Mouse (Mus musculus): ENCODE measurements around the gene Slc35b2. TPM values are rescaled to one million over a fixed set of nuclear protein-coding genes. Genes with fewer than 3 reads are reported as not detected.

Slc35b2 gene
- polyA plus RNA-seq, 1 experiment from 2014 or later: 90.5 TPM

DNA sequence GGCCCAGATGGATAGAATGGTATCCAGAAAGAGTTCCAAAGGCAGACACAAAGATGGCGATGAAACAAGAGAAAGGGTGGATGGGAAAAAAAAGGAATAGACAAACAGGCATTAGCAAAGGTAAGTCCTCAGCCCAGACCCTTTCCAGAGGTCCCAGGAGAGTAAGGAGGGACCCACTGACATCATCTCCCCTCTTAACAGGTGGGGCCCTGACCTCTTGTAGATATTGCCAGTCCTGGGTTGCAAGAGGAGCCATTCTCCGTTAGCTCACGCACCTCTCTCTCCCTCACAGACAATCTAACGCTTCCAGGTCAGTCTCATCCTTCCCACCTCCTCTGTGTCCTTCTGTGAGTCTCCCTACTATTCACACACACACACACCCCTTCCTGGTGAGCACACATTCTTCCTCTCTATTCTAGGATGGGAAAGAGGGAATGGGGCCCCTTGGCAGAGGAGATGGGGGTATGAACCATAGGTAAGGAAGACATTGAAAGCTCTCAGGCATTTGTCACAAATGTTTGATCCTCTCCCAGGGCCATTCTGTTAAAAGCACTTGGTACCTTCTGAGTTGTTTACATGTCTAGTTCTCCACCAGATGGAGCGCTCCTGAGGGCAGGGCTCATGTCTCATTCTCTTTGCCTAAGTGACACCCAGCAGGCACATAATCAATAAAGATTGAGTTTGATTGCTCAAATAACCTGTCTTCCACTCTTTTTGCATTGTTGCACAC lies 16.0 kb upstream of the Slc35b2 start:
- Histone ChIP-seq H3K4me3 (peak overlapping the region; percentile 79; the same call in 1 of the 2 replicates), H3K36me3 (peaks cover 19% of the 10 kb centered on the region), H3K4me1 (peaks cover 51% of the 10 kb centered on the region), H3K9me3 (no peaks in the 10 kb centered on the region), H3K4me2 (replicated peaks) (peak overlapping the region; percentile 84), H3K9ac (no peak overlapping the region), H3K27ac (no peak overlapping the region), H3K27me3 (replicated peaks) (peaks cover 54% of the 10 kb centered on the region)
- WGBS: 80% methylated on average over 5 of the region's 5 CpGs
- ATAC-seq (ENCODE audit: low FRiP score, low read depth): no peak

GRCm38 (mm10) chr17:45548541-45549512 lies 14.8 kb upstream of the Slc35b2 start:
- H3K4me2 ChIP-seq (replicated peaks): peak overlapping the region; percentile 84
- 3% methylated on average over 58 of the region's 68 CpGs for WGBS
- H3K27ac ChIP-seq: peak overlapping the region; percentile 79
- peak; percentile 54 for ATAC-seq (ENCODE audit: low FRiP score, low read depth)
- H3K4me3 ChIP-seq: peak overlapping the region; percentile 79
- H3K4me1 ChIP-seq: peaks cover 46% of the 10 kb centered on the region
- H3K9me3 ChIP-seq: no peaks in the 10 kb centered on the region
- H3K27me3 ChIP-seq (replicated peaks): peaks cover 42% of the 10 kb centered on the region
- peaks cover 19% of the 10 kb centered on the region for H3K36me3 ChIP-seq
- peak overlapping the region; percentile 98 for H3K9ac ChIP-seq

DNA sequence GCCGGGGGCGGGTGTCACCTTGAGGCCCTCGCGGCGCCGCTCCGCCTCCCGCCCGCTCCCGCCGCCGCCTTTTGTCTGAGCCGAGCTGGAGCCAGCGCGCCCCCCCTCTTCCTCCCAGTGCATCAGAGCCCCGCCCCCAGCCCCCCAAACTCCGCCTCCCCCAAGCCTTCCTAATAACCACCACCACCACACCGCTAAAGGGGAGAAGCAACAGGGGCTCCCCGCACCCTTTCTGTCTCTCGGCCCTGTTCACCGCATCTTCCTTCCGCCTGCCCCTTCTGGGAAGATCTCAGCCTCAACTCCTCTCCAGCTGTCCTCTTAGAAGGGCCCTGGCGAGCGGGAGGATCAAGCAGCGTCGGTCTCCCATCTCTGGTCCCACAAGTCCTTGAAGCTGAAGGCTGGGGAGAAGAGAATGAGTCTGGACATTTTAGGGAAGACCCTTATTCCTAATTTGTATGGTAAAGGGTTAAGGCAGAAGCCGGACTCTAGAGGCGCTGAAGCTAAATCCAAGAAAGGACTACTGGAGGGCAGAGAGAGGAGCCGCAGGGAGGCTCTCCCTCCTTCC lies 14.0 kb upstream of the Slc35b2 start, which contains the start of gene Tmem151b:
Gene Tmem151b, minus strand, starts transcription at position 61 of the 565 bp plus-strand sequence.
- peak; percentile 32 for ATAC-seq (ENCODE audit: low FRiP score, low read depth)
- peak within 1 kb of the TSS; percentile 79 for H3K27ac ChIP-seq
- H3K9ac ChIP-seq: peak within 1 kb of the TSS; percentile 98
- H3K9me3 ChIP-seq: no peaks in the 10 kb centered on the region
- 1% methylated on average over 25 of the region's 29 CpGs for WGBS
- peak within 1 kb of the TSS; percentile 84 for H3K4me2 ChIP-seq (replicated peaks)
- peaks cover 37% of the 10 kb centered on the region for H3K4me1 ChIP-seq
- H3K36me3 ChIP-seq: peaks cover 16% of the 10 kb centered on the region
- peak within 1 kb of the TSS; percentile 79 for H3K4me3 ChIP-seq
- peaks cover 34% of the 10 kb centered on the region for H3K27me3 ChIP-seq (replicated peaks)

DNA sequence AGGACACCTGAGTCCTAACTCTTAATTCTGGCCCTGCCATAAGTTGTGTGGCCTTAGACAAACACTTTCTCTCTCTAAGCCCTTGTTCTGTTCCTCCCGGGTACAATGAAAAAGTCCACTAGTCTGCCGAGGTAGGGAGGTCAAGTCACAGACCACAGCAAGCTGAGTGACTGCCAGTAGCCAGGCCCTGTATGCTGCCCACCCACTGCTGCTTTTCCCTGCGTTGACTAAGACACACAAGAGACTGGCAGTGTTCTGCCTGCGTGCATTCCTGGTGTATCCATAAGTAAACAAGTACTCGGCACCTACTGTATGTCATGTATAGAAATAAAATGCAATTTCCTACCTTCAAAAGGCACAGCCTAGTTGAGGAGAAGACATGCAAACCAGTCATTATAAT lies 13.4 kb upstream of the Slc35b2 start:
- ATAC-seq (ENCODE audit: low FRiP score, low read depth): no peak
- Histone ChIP-seq H3K27me3 (replicated peaks) (peaks cover 29% of the 10 kb centered on the region), H3K9me3 (no peaks in the 10 kb centered on the region), H3K27ac (no peak overlapping the region), H3K9ac (peak overlapping the region; percentile 98; the same call in 1 of the 2 replicates), H3K4me3 (peak overlapping the region; percentile 79), H3K36me3 (peaks cover 11% of the 10 kb centered on the region), H3K4me1 (peaks cover 31% of the 10 kb centered on the region), H3K4me2 (replicated peaks) (peak overlapping the region; percentile 84)
- WGBS: 35% methylated on average over 5 of the region's 5 CpGs

DNA sequence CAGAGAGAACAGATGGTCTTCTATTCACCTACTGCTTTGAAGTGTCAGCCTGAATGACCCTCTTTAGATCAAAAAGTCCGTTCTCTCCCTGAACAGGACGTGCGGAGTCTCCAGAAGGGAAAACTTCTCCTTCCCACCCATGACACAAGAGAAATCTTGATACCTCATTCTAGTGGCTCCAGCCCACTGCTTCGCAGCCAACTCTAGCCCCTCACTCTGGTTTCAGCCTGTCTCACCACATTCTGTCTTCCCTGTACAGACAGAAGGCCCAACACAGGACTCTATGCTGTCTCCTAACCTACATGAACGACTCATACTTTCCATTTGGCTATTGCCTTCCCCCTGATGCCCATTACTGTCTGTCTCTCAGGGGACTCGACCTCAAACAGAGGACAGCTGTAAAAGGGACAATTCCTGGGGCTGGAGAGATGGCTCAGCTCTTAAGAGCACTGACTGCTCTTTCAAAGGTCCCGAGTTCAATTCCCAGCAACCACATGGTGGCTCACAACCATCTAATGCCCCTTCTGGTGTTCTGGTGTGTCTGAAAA lies 12.4 kb upstream of the Slc35b2 start:
- WGBS: 34% methylated on average over 7 of the region's 7 CpGs
- H3K9me3 ChIP-seq: no peaks in the 10 kb centered on the region
- H3K36me3 ChIP-seq: peaks cover 7% of the 10 kb centered on the region
- H3K27ac ChIP-seq: no peak overlapping the region
- peaks cover 30% of the 10 kb centered on the region for H3K4me1 ChIP-seq
- H3K27me3 ChIP-seq (replicated peaks): peaks cover 20% of the 10 kb centered on the region
- no peak overlapping the region for H3K4me2 ChIP-seq (replicated peaks)
- H3K4me3 ChIP-seq: no peak overlapping the region
- ATAC-seq (ENCODE audit: low FRiP score, low read depth): no peak
- H3K9ac ChIP-seq: no peak overlapping the region

- H3K27me3 ChIP-seq (replicated peaks): peaks cover 20% of the 10 kb centered on the region
- no peak for ATAC-seq (ENCODE audit: low FRiP score, low read depth)
- H3K4me1 ChIP-seq: peaks cover 36% of the 10 kb centered on the region
Measured at GRCm38 (mm10) chr17:45551816-45552451, 11.7 kb upstream of the Slc35b2 start.

GRCm38 (mm10) chr17:45553065-45553464 lies 10.6 kb upstream of the Slc35b2 start:
- H3K27ac ChIP-seq: no peak overlapping the region
- H3K4me2 ChIP-seq (replicated peaks): no peak overlapping the region
- H3K4me3 ChIP-seq: no peak overlapping the region
- H3K27me3 ChIP-seq (replicated peaks): peaks cover 12% of the 10 kb centered on the region
- H3K9ac ChIP-seq: no peak overlapping the region
- H3K36me3 ChIP-seq: no peaks in the 10 kb centered on the region
- peaks cover 41% of the 10 kb centered on the region for H3K4me1 ChIP-seq
- no peaks in the 10 kb centered on the region for H3K9me3 ChIP-seq
- 81% methylated on average over 3 of the region's 3 CpGs for WGBS
- no peak for ATAC-seq (ENCODE audit: low FRiP score, low read depth)

More at GRCm38 (mm10) chr17:45551816-45552451, 11.7 kb upstream of the Slc35b2 start:
- WGBS: 5% methylated on average over 8 of the region's 8 CpGs
- Histone ChIP-seq H3K4me2 (replicated peaks) (no peak overlapping the region), H3K9ac (no peak overlapping the region), H3K27ac (no peak overlapping the region), H3K4me3 (no peak overlapping the region), H3K36me3 (peaks cover under 1% of the 10 kb centered on the region), H3K9me3 (no peaks in the 10 kb centered on the region)

DNA sequence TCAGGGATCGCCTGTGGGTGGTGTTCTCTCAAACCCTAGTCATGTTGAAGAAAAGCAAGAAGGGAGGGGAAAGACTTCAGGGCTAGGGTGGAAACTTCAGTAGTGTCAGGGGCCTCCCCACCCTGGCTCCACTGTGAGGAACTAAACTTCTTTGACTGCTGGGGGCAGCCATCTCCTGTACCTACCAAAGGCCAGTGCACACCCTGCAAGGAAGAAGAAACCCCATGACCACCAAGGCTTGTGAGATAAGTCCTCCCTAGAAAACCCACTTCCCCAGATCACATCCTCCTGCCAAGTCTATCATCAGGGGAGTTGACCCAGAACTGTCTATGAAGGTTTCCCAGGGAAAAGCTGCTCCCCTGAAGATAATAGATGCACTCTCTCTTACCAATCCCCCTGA lies 9.3 kb upstream of the Slc35b2 start:
- Histone ChIP-seq H3K27ac (no peak overlapping the region), H3K36me3 (no peaks in the 10 kb centered on the region), H3K9me3 (no peaks in the 10 kb centered on the region), H3K27me3 (replicated peaks) (peaks cover 12% of the 10 kb centered on the region), H3K4me1 (peaks cover 36% of the 10 kb centered on the region), H3K4me3 (no peak overlapping the region), H3K9ac (no peak overlapping the region), H3K4me2 (replicated peaks) (no peak overlapping the region)
- 57% methylated on average over 1 of the region's 1 CpGs for WGBS
- ATAC-seq (ENCODE audit: low FRiP score, low read depth): no peak

DNA sequence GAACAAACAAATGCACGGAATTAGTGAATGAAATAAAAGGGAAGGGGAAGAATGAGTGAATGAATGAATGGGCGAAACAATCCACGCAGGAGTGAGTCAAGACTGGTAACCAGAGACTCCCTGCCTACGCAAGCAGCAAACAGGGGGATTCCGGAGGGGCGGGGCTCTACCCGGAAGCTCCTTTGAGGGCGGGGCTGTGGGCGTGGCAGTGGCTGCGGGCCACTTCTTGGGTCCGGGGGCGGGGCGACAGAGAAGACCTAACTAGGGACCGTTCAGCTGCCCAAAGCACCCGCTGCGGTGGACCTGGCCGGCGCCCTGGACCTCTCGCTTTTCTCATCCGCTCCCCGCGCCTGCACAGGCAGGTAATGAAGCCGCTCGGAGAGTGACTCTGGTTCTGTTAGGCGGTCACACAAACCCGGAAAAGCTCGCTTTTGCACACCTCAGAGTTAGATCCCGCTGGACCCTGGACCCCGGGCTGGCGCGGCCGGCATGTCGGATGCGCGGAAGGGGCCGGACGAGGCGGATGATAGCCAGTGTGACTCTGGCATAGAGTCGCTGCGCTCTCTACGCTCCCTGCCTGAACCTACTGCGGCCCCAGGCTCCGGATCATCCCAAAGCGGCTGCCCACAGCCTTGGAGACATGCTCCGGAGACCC lies 8.1 kb upstream of the Slc35b2 start, which contains the start of gene Nfkbie:
Gene Nfkbie, plus strand, starts transcription at position 252 of the 655 bp plus-strand sequence.
- Histone ChIP-seq H3K27me3 (replicated peaks) (peaks cover 12% of the 10 kb centered on the region), H3K27ac (no peak within 1 kb of the TSS), H3K4me1 (peaks cover 26% of the 10 kb centered on the region), H3K4me2 (replicated peaks) (peak within 1 kb of the TSS; percentile 96), H3K4me3 (peak within 1 kb of the TSS; percentile 55), H3K9ac (peak within 1 kb of the TSS; percentile 61), H3K9me3 (no peaks in the 10 kb centered on the region), H3K36me3 (no peaks in the 10 kb centered on the region)
- peak; percentile 72 for ATAC-seq (ENCODE audit: low FRiP score, low read depth)
- under 1% methylated on average over 45 of the region's 45 CpGs for WGBS

- 4% methylated on average over 14 of the region's 14 CpGs for WGBS
- H3K4me1 ChIP-seq: peaks cover 24% of the 10 kb centered on the region
- H3K27me3 ChIP-seq (replicated peaks): peaks cover 12% of the 10 kb centered on the region
- no peaks in the 10 kb centered on the region for H3K36me3 ChIP-seq
- ATAC-seq (ENCODE audit: low FRiP score, low read depth): no peak
- H3K27ac ChIP-seq: no peak overlapping the region
- peak overlapping the region; percentile 55 for H3K4me3 ChIP-seq
- H3K9me3 ChIP-seq: no peaks in the 10 kb centered on the region
- H3K4me2 ChIP-seq (replicated peaks): peak overlapping the region; percentile 96
- H3K9ac ChIP-seq: peak overlapping the region; percentile 61
Measured at GRCm38 (mm10) chr17:45556107-45556489, 7.6 kb upstream of the Slc35b2 start.
